Mouse (Mus musculus) stomach, embryonic 16.5 days (tissue): ENCODE measurements at regions not wholly inside any gene's neighbourhood (a gene's known extent, or its start where the extent isn't known, plus 50 kb on each side); places are given as distances from the start of the nearest gene placed in this dataset.

Experiments
- ATAC-seq: fragments of 200-750 bp; cut with Nextera tagmentation; 2 replicates; pipeline ENCODE4 v1.8.0; 2017; ENCODE audit warnings: moderate number of reproducible peaks, moderate TSS enrichment; ENCODE audit not compliant: insufficient read depth, low FRiP score
- H3K27ac ChIP-seq: fragments of 300-500 bp; sonication (generic); 2 replicates; pipeline ENCODE4 v1.5.1; 2014; ENCODE audit warnings: low read length
- H3K27me3 ChIP-seq: fragments of 300-500 bp; sonication (generic); 2 replicates; pipeline ENCODE4 v1.6.1; 2014; ENCODE audit warnings: low read length, control low read depth, mixed read lengths; ENCODE audit not compliant: control insufficient read depth, insufficient read depth
- H3K36me3 ChIP-seq: fragments of 300-500 bp; sonication (generic); 2 replicates; pipeline ENCODE4 v1.6.1; 2014; ENCODE audit warnings: low read length; ENCODE audit not compliant: control insufficient read depth, insufficient read depth
- H3K4me1 ChIP-seq: fragments of 300-500 bp; sonication (generic); 2 replicates; pipeline ENCODE4 v1.6.1; 2014; ENCODE audit warnings: low read length, control low read depth, mixed read lengths; ENCODE audit not compliant: control insufficient read depth, insufficient read depth
- H3K4me2 ChIP-seq: fragments of 300-500 bp; sonication (generic); 2 replicates; pipeline ENCODE4 v1.6.1; 2014; ENCODE audit warnings: low read depth, low read length, mixed read lengths
- H3K4me3 ChIP-seq: fragments of 300-500 bp; sonication (generic); replicated peaks from 2 replicates; pipeline ENCODE4 v1.5.1; 2014; ENCODE audit warnings: mild to moderate bottlenecking, low read length
- H3K9ac ChIP-seq: fragments of 300-500 bp; sonication (generic); 2 replicates; pipeline ENCODE4 v1.6.1; 2014; ENCODE audit warnings: low read length
- H3K9me3 ChIP-seq: fragments of 300-500 bp; sonication (generic); replicated peaks from 2 replicates; pipeline ENCODE4 v1.6.1; 2016; ENCODE audit warnings: low read length, control low read depth; ENCODE audit not compliant: control insufficient read depth
- WGBS: fragments of 180-500 bp; shearing (Covaris S2); extraction: QIAGEN DNeasy Blood & Tissue Kit; methylation state at CpG from one replicate; pipeline ENCODE4 v1.1.7; 2014; 5-methylcytosine and 5-hydroxymethylcytosine counted together

GRCm38 (mm10) chr1:137656900-137657458 lies 518.5 kb downstream of the Ptprc start:
- 0 out of 2 replicates have a peak, but pooled peaks cover 3% of the 10 kb centered on the region for H3K4me1 ChIP-seq
- no peak overlapping the region for H3K4me3 ChIP-seq
- H3K36me3 ChIP-seq = no peaks in the 10 kb centered on the region
- WGBS = 44% methylated on average over 6 of the region's 6 CpGs
- no peaks in the 10 kb centered on the region for H3K27me3 ChIP-seq
- no peak overlapping the region for H3K9ac ChIP-seq
- no peaks in the 10 kb centered on the region for H3K9me3 ChIP-seq
- ATAC-seq = no peak
- H3K27ac ChIP-seq = peak overlapping the region; percentile 16; the same call in 1 of the 2 replicates
- H3K4me2 ChIP-seq = no peak overlapping the region

- Histone ChIP-seq H3K27ac (no peak overlapping the region), H3K4me2 (no peak overlapping the region), H3K4me3 (no peak overlapping the region), H3K9ac (no peak overlapping the region), H3K4me1 (peaks cover 7% of the 10 kb centered on the region; the same call in 1 of the 2 replicates), H3K27me3 (no peaks in the 10 kb centered on the region), H3K9me3 (no peaks in the 10 kb centered on the region), H3K36me3 (no peaks in the 10 kb centered on the region)
- WGBS = 22% methylated on average over 4 of the region's 4 CpGs
- no peak for ATAC-seq
Observed at GRCm38 (mm10) chr1:137654171-137654570, 521.3 kb downstream of the Ptprc start.

GRCm38 (mm10) chr1:137653495-137653894 lies 522.0 kb downstream of the Ptprc start:
- H3K4me2 ChIP-seq = no peak overlapping the region
- H3K27ac ChIP-seq = no peak overlapping the region
- H3K27me3 ChIP-seq = no peaks in the 10 kb centered on the region
- peaks cover 7% of the 10 kb centered on the region; the same call in 1 of the 2 replicates for H3K4me1 ChIP-seq
- H3K9me3 ChIP-seq = no peaks in the 10 kb centered on the region
- 78% methylated on average over 5 of the region's 5 CpGs for WGBS
- ATAC-seq = no peak
- no peak overlapping the region for H3K9ac ChIP-seq
- H3K36me3 ChIP-seq = no peaks in the 10 kb centered on the region
- no peak overlapping the region for H3K4me3 ChIP-seq

GRCm38 (mm10) chr1:137650629-137651028 lies 524.9 kb downstream of the Ptprc start:
- WGBS = 53% methylated on average over 3 of the region's 3 CpGs
- Histone ChIP-seq H3K4me1 (peaks cover 8% of the 10 kb centered on the region; the same call in 1 of the 2 replicates), H3K4me2 (no peak overlapping the region), H3K4me3 (no peak overlapping the region), H3K9me3 (no peaks in the 10 kb centered on the region), H3K36me3 (no peaks in the 10 kb centered on the region), H3K9ac (no peak overlapping the region), H3K27me3 (no peaks in the 10 kb centered on the region), H3K27ac (no peak overlapping the region)
- ATAC-seq = no peak

- ATAC-seq = no peak
- Histone ChIP-seq H3K9me3 (no peaks in the 10 kb centered on the region), H3K4me1 (peaks cover 9% of the 10 kb centered on the region; the same call in 1 of the 2 replicates), H3K4me2 (no peak overlapping the region), H3K36me3 (no peaks in the 10 kb centered on the region), H3K9ac (no peak overlapping the region), H3K4me3 (no peak overlapping the region), H3K27ac (no peak overlapping the region; the same call in 1 of the 2 replicates), H3K27me3 (no peaks in the 10 kb centered on the region)
- 19% methylated on average over 2 of the region's 2 CpGs for WGBS
Observed at GRCm38 (mm10) chr1:137650082-137650481, 525.4 kb downstream of the Ptprc start.

- Histone ChIP-seq H3K27me3 (no peaks in the 10 kb centered on the region), H3K4me2 (no peak overlapping the region), H3K36me3 (no peaks in the 10 kb centered on the region), H3K4me3 (no peak overlapping the region), H3K9me3 (no peaks in the 10 kb centered on the region), H3K9ac (no peak overlapping the region), H3K4me1 (peaks cover 15% of the 10 kb centered on the region; the same call in 1 of the 2 replicates), H3K27ac (no peak overlapping the region)
- ATAC-seq = no peak
- 98% methylated on average over 1 of the region's 1 CpGs for WGBS
Observed at GRCm38 (mm10) chr1:137648832-137649231, 526.7 kb downstream of the Ptprc start.

GRCm38 (mm10) chr1:137644601-137645040 lies 530.9 kb downstream of the Ptprc start:
- H3K27ac ChIP-seq = 0 out of 2 replicates have a peak overlapping the region, but pooled peaks have one; percentile 10
- H3K27me3 ChIP-seq = no peaks in the 10 kb centered on the region
- peaks cover 8% of the 10 kb centered on the region; the same call in 1 of the 2 replicates for H3K4me1 ChIP-seq
- 34% methylated on average over 6 of the region's 6 CpGs for WGBS
- H3K36me3 ChIP-seq = no peaks in the 10 kb centered on the region
- H3K4me3 ChIP-seq = no peak overlapping the region
- ATAC-seq = no peak
- no peaks in the 10 kb centered on the region for H3K9me3 ChIP-seq
- H3K4me2 ChIP-seq = no peak overlapping the region
- no peak overlapping the region for H3K9ac ChIP-seq

GRCm38 (mm10) chr1:137643508-137643907 lies 532.0 kb downstream of the Ptprc start:
- no peak overlapping the region for H3K4me3 ChIP-seq
- H3K4me2 ChIP-seq = no peak overlapping the region
- H3K9ac ChIP-seq = no peak overlapping the region
- H3K27ac ChIP-seq = no peak overlapping the region
- ATAC-seq = no peak
- no peaks in the 10 kb centered on the region for H3K9me3 ChIP-seq
- peaks cover 8% of the 10 kb centered on the region; the same call in 1 of the 2 replicates for H3K4me1 ChIP-seq
- WGBS = 68% methylated on average over 1 of the region's 1 CpGs
- no peaks in the 10 kb centered on the region for H3K27me3 ChIP-seq
- H3K36me3 ChIP-seq = no peaks in the 10 kb centered on the region

- peaks cover 13% of the 10 kb centered on the region for H3K4me1 ChIP-seq
- no peaks in the 10 kb centered on the region for H3K27me3 ChIP-seq
- H3K4me3 ChIP-seq = no peak overlapping the region
- no peaks in the 10 kb centered on the region for H3K9me3 ChIP-seq
- H3K27ac ChIP-seq = no peak overlapping the region
- no peak for ATAC-seq
- no peak overlapping the region for H3K9ac ChIP-seq
- WGBS = 38% methylated on average over 7 of the region's 7 CpGs
- no peaks in the 10 kb centered on the region for H3K36me3 ChIP-seq
- H3K4me2 ChIP-seq = no peak overlapping the region
Observed at GRCm38 (mm10) chr1:137640848-137641247, 534.7 kb downstream of the Ptprc start.
